Comparison of ENCODE assay signal across 15 mouse cellular contexts in the genomic region with DNA sequence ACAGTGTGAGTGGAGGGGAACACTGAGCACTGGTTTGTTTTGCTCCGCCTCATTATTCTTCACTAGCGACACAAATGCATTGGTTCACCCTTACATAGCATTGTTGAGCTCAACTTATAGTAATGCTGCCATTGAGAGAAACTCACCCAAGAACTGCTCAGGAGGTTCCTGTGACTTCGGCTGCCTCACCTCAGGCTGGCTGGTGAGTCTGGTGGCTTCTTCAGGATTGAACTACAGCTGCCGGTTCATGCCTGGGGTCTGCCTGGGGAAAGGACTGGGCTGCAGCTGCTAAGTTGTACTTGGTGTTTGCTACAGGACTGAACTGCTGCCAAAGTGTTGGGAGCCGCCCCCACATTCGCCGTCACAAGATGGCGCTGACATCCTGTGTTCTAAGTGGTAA. TPM values are rescaled to one million over a fixed set of nuclear protein-coding genes. Genes with fewer than 3 reads are reported as not detected.
DNase-seq lines count a peak whose midpoint lies in the region.
"Had no signal": no experiment of that assay in that cellular context is flagged by ENCODE, and none has a peak within 500 bp of the region (broad histone marks: within the 10 kb centered on the region; RNA-seq: fewer than 3 reads in every experiment).

No protein-coding gene starts in this region.

- peak; percentile 1 for DNase-seq in adrenal gland, postnatal 14 days
- DNase-seq in adrenal gland, adult 8-10 months, result no peak
- peak; percentile 6 to 46 for DNase-seq in spleen, postnatal 4 days (ENCODE audit: low spot score in 2 of 2)
- DNase-seq in spleen, adult 18-20 months, result no peak
- DNase-seq in thymus, postnatal 10 days (ENCODE audit: low spot score in 2 of 2), result peak; percentile 2
- DNase-seq in thymus, postnatal 36 days, result no peak
- peak; percentile 8 for DNase-seq in thymus, postnatal 4 days
- no peak for DNase-seq in thymus, adult 18-20 months
- DNase-seq: adrenal gland, postnatal 10 days; adrenal gland, postnatal 36 days; cerebellum, adult 11-12 months; cerebellum, adult 2 months; cerebellum, adult 9-10 months; cerebellum, postnatal 10 days; cerebellum, postnatal 25 days had no signal

RNA-seq across cellular contexts. Expression of a gene that starts 13.3 kb away (rescaled TPM):
- 1.3 and 16.6 TPM in 2 replicates for total RNA-seq in adrenal gland, postnatal 14 days (2021)
- total RNA-seq in adrenal gland, adult 8-10 months (2022), result 1 to 10 TPM; 1.3 to 1.8 (median 1.5) TPM

RNA-seq across cellular contexts. Expression of a gene that starts 22.1 kb away (rescaled TPM):
- total RNA-seq in adrenal gland, postnatal 14 days (2021), result 33.2 and 34.9 TPM in 2 replicates
- 10 to 100 TPM; 53.9 to 71.1 (median 67.2) TPM for total RNA-seq in adrenal gland, adult 8-10 months (2022)

RNA-seq across cellular contexts. Expression of a gene that starts 27.9 kb away (rescaled TPM):
- total RNA-seq in adrenal gland, postnatal 14 days (2021), result 21.0 and 33.6 TPM in 2 replicates
- 10 to 100 TPM; 30.4 to 41.2 (median 36.4) TPM for total RNA-seq in adrenal gland, adult 8-10 months (2022)

RNA-seq across cellular contexts. Expression of a gene that starts 32.1 kb away (rescaled TPM):
- total RNA-seq in adrenal gland, postnatal 14 days (2021), result 19.8 and 71.0 TPM in 2 replicates
- total RNA-seq in adrenal gland, adult 8-10 months (2022), result 100 to 1,000 TPM in 3 of 4 experiments, 10 to 100 TPM in 1; 62.4 to 146 (median 115) TPM

RNA-seq across cellular contexts. Expression of a gene that starts 37.9 kb away (rescaled TPM):
- total RNA-seq in adrenal gland, postnatal 14 days (2021), result 6.9 and 12.2 TPM in 2 replicates
- total RNA-seq in adrenal gland, adult 8-10 months (2022), result 10 to 100 TPM; 16.7 to 30.6 (median 25.5) TPM

Comparison
In these comparisons a context has a peak if more than half of its experiments do, and no peak if none do; other contexts are left out.
1. DNase-seq: peak in adrenal gland, postnatal 14 days (single experiment), spleen, postnatal 4 days (2 of 2), thymus, postnatal 10 days (2 of 2) and thymus, postnatal 4 days (single experiment); none in adrenal gland, adult 8-10 months (single experiment), spleen, adult 18-20 months (0 of 2), thymus, postnatal 36 days (0 of 2) and thymus, adult 18-20 months (0 of 2).